16 mouse cellular contexts compared by ENCODE assay signal in the genomic region with DNA sequence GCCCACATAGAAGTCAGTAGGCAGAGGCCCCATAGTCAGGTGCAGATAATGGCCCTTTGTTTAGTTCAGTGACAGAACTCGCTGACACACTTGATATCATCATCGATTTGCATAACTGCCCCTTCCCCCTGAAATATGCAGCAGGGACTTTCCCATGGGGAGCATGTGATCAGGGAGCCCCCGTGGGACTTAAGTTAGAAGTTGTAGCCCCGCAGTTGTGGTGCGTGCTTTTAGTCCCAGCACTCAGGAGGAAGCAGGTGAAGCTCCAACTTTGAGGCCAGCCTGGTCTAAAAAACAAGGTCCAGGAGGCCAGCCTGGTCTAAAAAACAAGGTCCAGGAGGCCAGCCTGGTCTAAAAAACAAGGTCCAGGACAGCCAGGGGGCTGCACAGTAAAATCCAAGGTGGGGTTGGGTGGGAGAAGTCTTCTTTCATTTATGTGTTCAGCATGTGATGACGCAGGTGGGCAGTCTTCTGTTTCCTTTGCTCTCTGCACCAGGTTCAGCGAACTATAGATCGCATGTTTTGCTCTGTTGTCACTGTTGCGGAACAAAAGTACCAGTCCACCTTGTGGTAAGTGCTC. TPM values are rescaled to one million over a fixed set of nuclear protein-coding genes. Genes with fewer than 3 reads are reported as not detected.
DNase-seq lines count a peak whose midpoint lies in the region; ATAC-seq and TF ChIP-seq lines count a peak whose summit lies in the region.
"Had no signal": no experiment of that assay in that cellular context is flagged by ENCODE, and none has a peak within 500 bp of the region (broad histone marks: within the 10 kb centered on the region; RNA-seq: fewer than 3 reads in every experiment).

No protein-coding gene starts in this region.

- no peaks in the 10 kb centered on the region for H3K9me3 ChIP-seq in liver, postnatal 0 days (ENCODE audit: low read length)
- H3K9me3 ChIP-seq in liver, embryonic 11.5 days (ENCODE audit: control insufficient read depth, low read length): no peaks in the 10 kb centered on the region
- H3K9me3 ChIP-seq in midbrain, embryonic 15.5 days: no peaks in the 10 kb centered on the region
- no peaks in the 10 kb centered on the region for H3K9me3 ChIP-seq in hindbrain, embryonic 14.5 days (ENCODE audit: control insufficient read depth, low read length)
- H3K9me3 ChIP-seq in kidney, embryonic 14.5 days (ENCODE audit: control insufficient read depth, low read length): no peaks in the 10 kb centered on the region
- H3K9me3 ChIP-seq: forebrain, embryonic 15.5 days; limb, embryonic 15.5 days had no signal

- no peak for TF ChIP-seq EP300 in liver, postnatal 0 days (IDR thresholded peaks at IDR 0.05; ENCODE audit: low read depth)

- no peaks in the 10 kb centered on the region for H3K27me3 ChIP-seq in liver, postnatal 0 days (ENCODE audit: insufficient read depth, low read length)
- H3K27me3 ChIP-seq in liver, embryonic 11.5 days (replicated peaks; ENCODE audit: control insufficient read depth, insufficient read depth, low read length): no peaks in the 10 kb centered on the region
- no peaks in the 10 kb centered on the region for H3K27me3 ChIP-seq in midbrain, embryonic 15.5 days (replicated peaks)
- no peaks in the 10 kb centered on the region for H3K27me3 ChIP-seq in hindbrain, embryonic 14.5 days (ENCODE audit: control insufficient read depth, insufficient read depth, low read length)
- no peaks in the 10 kb centered on the region for H3K27me3 ChIP-seq in kidney, embryonic 14.5 days (ENCODE audit: control insufficient read depth, insufficient read depth, low read length)
- H3K27me3 ChIP-seq: forebrain, embryonic 15.5 days; limb, embryonic 15.5 days had no signal

- TF ChIP-seq CTCF in liver, postnatal 0 days (IDR thresholded peaks at IDR 0.05; ENCODE audit: low read depth): no peak

- no peak overlapping the region for H3K4me2 ChIP-seq in liver, postnatal 0 days (ENCODE audit: low read depth, low read length)
- H3K4me2 ChIP-seq in liver, embryonic 11.5 days: no peak overlapping the region
- no peak overlapping the region for H3K4me2 ChIP-seq in midbrain, embryonic 15.5 days
- H3K4me2 ChIP-seq in hindbrain, embryonic 14.5 days (replicated peaks): no peak overlapping the region
- no peak overlapping the region for H3K4me2 ChIP-seq in kidney, embryonic 14.5 days (replicated peaks; ENCODE audit: low read depth, low read length)
- H3K4me2 ChIP-seq: forebrain, embryonic 15.5 days; limb, embryonic 15.5 days had no signal

- peak overlapping the region; percentile 11; the same call in 1 of the 2 replicates for H3K4me3 ChIP-seq in liver, postnatal 0 days (ENCODE audit: low read depth, low read length)
- no peak overlapping the region for H3K4me3 ChIP-seq in liver, embryonic 11.5 days (ENCODE audit: low read depth, low read length)
- no peak overlapping the region for H3K4me3 ChIP-seq in midbrain, embryonic 15.5 days
- no peak overlapping the region for H3K4me3 ChIP-seq in hindbrain, embryonic 14.5 days (replicated peaks; ENCODE audit: low read length)
- H3K4me3 ChIP-seq in kidney, embryonic 14.5 days (ENCODE audit: low read length): no peak overlapping the region
- H3K4me3 ChIP-seq: forebrain, embryonic 15.5 days; limb, embryonic 15.5 days had no signal

- peak; percentile 47 for DNase-seq in liver, postnatal 0 days
- no peak for DNase-seq in liver, embryonic 11.5 days (ENCODE audit: low spot score)
- peak; percentile 81 for DNase-seq in T-cell, adult 2 months (ENCODE audit: low spot score)
- DNase-seq in natural killer cell, adult 2 months (ENCODE audit: low spot score in 2 of 2): peak; percentile 49 to 92
- DNase-seq in thymus, postnatal 10 days (ENCODE audit: low spot score in 2 of 2): peak; percentile 41 to 44
- DNase-seq in hindbrain, embryonic 14.5 days (ENCODE audit: low spot score): no peak
- DNase-seq: cerebellum, postnatal 14 days; kidney, adult 8-10 months; lung, postnatal 14 days had no signal

- ATAC-seq in liver, postnatal 0 days: peak; percentile 62
- no peak for ATAC-seq in liver, embryonic 11.5 days (replicated peaks; ENCODE audit: low FRiP score)
- no peak for ATAC-seq in midbrain, embryonic 15.5 days (replicated peaks)
- ATAC-seq in hindbrain, embryonic 14.5 days (ENCODE audit: low FRiP score): no peak
- no peak for ATAC-seq in kidney, embryonic 14.5 days (ENCODE audit: low FRiP score, low TSS enrichment)
- ATAC-seq: forebrain, embryonic 15.5 days had no signal

- H3K4me1 ChIP-seq in liver, postnatal 0 days (ENCODE audit: insufficient read depth): peaks cover 31% of the 10 kb centered on the region
- peaks cover 14% of the 10 kb centered on the region for H3K4me1 ChIP-seq in liver, embryonic 11.5 days (replicated peaks; ENCODE audit: control insufficient read depth, insufficient read depth, low read length)
- H3K4me1 ChIP-seq in midbrain, embryonic 15.5 days: no peaks in the 10 kb centered on the region
- H3K4me1 ChIP-seq in hindbrain, embryonic 14.5 days (replicated peaks; ENCODE audit: control insufficient read depth, insufficient read depth, low read length): no peaks in the 10 kb centered on the region
- no peaks in the 10 kb centered on the region for H3K4me1 ChIP-seq in kidney, embryonic 14.5 days (ENCODE audit: control insufficient read depth, insufficient read depth, low read length)
- H3K4me1 ChIP-seq: forebrain, embryonic 15.5 days; limb, embryonic 15.5 days had no signal

- peak overlapping the region; percentile 91 for H3K27ac ChIP-seq in liver, postnatal 0 days (ENCODE audit: low read depth)
- no peak overlapping the region for H3K27ac ChIP-seq in liver, embryonic 11.5 days (ENCODE audit: low read depth, low read length)
- no peak overlapping the region for H3K27ac ChIP-seq in midbrain, embryonic 15.5 days
- H3K27ac ChIP-seq in hindbrain, embryonic 14.5 days: no peak overlapping the region
- no peak overlapping the region for H3K27ac ChIP-seq in kidney, embryonic 14.5 days (ENCODE audit: low read depth, low read length)
- H3K27ac ChIP-seq: forebrain, embryonic 15.5 days; limb, embryonic 15.5 days had no signal

- no peak overlapping the region for H3K9ac ChIP-seq in liver, postnatal 0 days (replicated peaks)
- H3K9ac ChIP-seq in liver, embryonic 11.5 days (ENCODE audit: low read depth, low read length): no peak overlapping the region
- no peak overlapping the region for H3K9ac ChIP-seq in midbrain, embryonic 15.5 days
- H3K9ac ChIP-seq in hindbrain, embryonic 14.5 days: no peak overlapping the region
- no peak overlapping the region for H3K9ac ChIP-seq in kidney, embryonic 14.5 days (ENCODE audit: low read depth, low read length)
- H3K9ac ChIP-seq: forebrain, embryonic 15.5 days; limb, embryonic 15.5 days had no signal

- H3K36me3 ChIP-seq in liver, postnatal 0 days (replicated peaks; ENCODE audit: insufficient read depth, low read length): 0 out of 2 replicates have a peak, but pooled peaks cover 13% of the 10 kb centered on the region
- peaks cover 3% of the 10 kb centered on the region; the same call in 1 of the 2 replicates for H3K36me3 ChIP-seq in liver, embryonic 11.5 days (ENCODE audit: control insufficient read depth, insufficient read depth, low read length)
- 0 out of 2 replicates have a peak, but pooled peaks cover 24% of the 10 kb centered on the region for H3K36me3 ChIP-seq in midbrain, embryonic 15.5 days (replicated peaks)
- peaks cover 49% of the 10 kb centered on the region for H3K36me3 ChIP-seq in hindbrain, embryonic 14.5 days (replicated peaks; ENCODE audit: control insufficient read depth, insufficient read depth)
- peaks cover 22% of the 10 kb centered on the region for H3K36me3 ChIP-seq in kidney, embryonic 14.5 days (ENCODE audit: control insufficient read depth, insufficient read depth, low read length)

- WGBS in liver, postnatal 0 days (ENCODE audit: insufficient replicate concordance): 65% methylated on average over 9 of the region's 9 CpGs
- 86% methylated on average over 9 of the region's 9 CpGs for WGBS in liver, embryonic 11.5 days
- WGBS in midbrain, embryonic 15.5 days: 93% methylated on average over 9 of the region's 9 CpGs
- WGBS in hindbrain, embryonic 14.5 days: 90% methylated on average over 9 of the region's 9 CpGs
- 87% methylated on average over 9 of the region's 9 CpGs for WGBS in kidney, embryonic 14.5 days

RNA-seq across cellular contexts. Expression of gene Nfatc3, which starts 6.0 kb away (rescaled TPM):
- polyA plus RNA-seq in liver, postnatal 0 days (2015; fragmentation: Nextera tagmentation; extraction: Ambion mirVana): 2.3 TPM in 2 replicates
- 5.3 and 6.2 TPM in 2 replicates for polyA plus RNA-seq in liver, embryonic 11.5 days (2014; fragmentation: Nextera tagmentation; extraction: Ambion mirVana)
- polyA plus RNA-seq in midbrain, embryonic 15.5 days (2015; fragmentation: Nextera tagmentation; extraction: Ambion mirVana): 3.7 and 3.8 TPM in 2 replicates
- 2.5 and 2.6 TPM in 2 replicates for polyA plus RNA-seq in hindbrain, embryonic 14.5 days (2014; fragmentation: Nextera tagmentation; extraction: Ambion mirVana)
- 8.9 and 10.3 TPM in 2 replicates for polyA plus RNA-seq in kidney, embryonic 14.5 days (2014; fragmentation: Nextera tagmentation; extraction: Ambion mirVana)

RNA-seq across cellular contexts. Expression of gene Ddx28, which starts 40.9 kb away (rescaled TPM):
- 13.0 and 14.7 TPM in 2 replicates for polyA plus RNA-seq in liver, postnatal 0 days (2015; fragmentation: Nextera tagmentation; extraction: Ambion mirVana)
- polyA plus RNA-seq in liver, embryonic 11.5 days (2014; fragmentation: Nextera tagmentation; extraction: Ambion mirVana): 22.3 and 22.5 TPM in 2 replicates
- 22.9 and 23.8 TPM in 2 replicates for polyA plus RNA-seq in midbrain, embryonic 15.5 days (2015; fragmentation: Nextera tagmentation; extraction: Ambion mirVana)
- polyA plus RNA-seq in hindbrain, embryonic 14.5 days (2014; fragmentation: Nextera tagmentation; extraction: Ambion mirVana): 20.3 and 22.1 TPM in 2 replicates
- polyA plus RNA-seq in kidney, embryonic 14.5 days (2014; fragmentation: Nextera tagmentation; extraction: Ambion mirVana): 13.4 and 19.8 TPM in 2 replicates

RNA-seq across cellular contexts. Expression of gene Dpep2nb, which starts 46.8 kb away (rescaled TPM):
- not detected in 2 replicates for polyA plus RNA-seq in liver, postnatal 0 days (2015; fragmentation: Nextera tagmentation; extraction: Ambion mirVana)
- not detected in 2 replicates for polyA plus RNA-seq in liver, embryonic 11.5 days (2014; fragmentation: Nextera tagmentation; extraction: Ambion mirVana)
- 0.21 and 0.26 TPM in 2 replicates for polyA plus RNA-seq in midbrain, embryonic 15.5 days (2015; fragmentation: Nextera tagmentation; extraction: Ambion mirVana)
- polyA plus RNA-seq in hindbrain, embryonic 14.5 days (2014; fragmentation: Nextera tagmentation; extraction: Ambion mirVana): not detected in 2 replicates
- polyA plus RNA-seq in kidney, embryonic 14.5 days (2014; fragmentation: Nextera tagmentation; extraction: Ambion mirVana): 0.22 TPM in 1 of 2 replicates, not detected in the other
- polyA plus RNA-seq: embryonic facial prominence, embryonic 14.5 days; forebrain, embryonic 15.5 days; gonadal fat pad, adult 2 months; limb, embryonic 15.5 days; midbrain, postnatal 0 days had no signal

Comparison
In these comparisons a context has a peak if more than half of its experiments do, and no peak if none do; other contexts are left out.
1. DNase-seq: peak in liver, postnatal 0 days (single experiment), T-cell, adult 2 months (single experiment), natural killer cell, adult 2 months (2 of 2) and thymus, postnatal 10 days (2 of 2); none in liver, embryonic 11.5 days (single experiment) and hindbrain, embryonic 14.5 days (single experiment).